Mouse (Mus musculus): ENCODE data around the gene Bmp6. TPM values are rescaled to one million over a fixed set of nuclear protein-coding genes. Genes with fewer than 3 reads are reported as not detected.

Gene Bmp6
- polyA plus RNA-seq, 1 experiment from 2014 or later: 2.2 TPM

DNA sequence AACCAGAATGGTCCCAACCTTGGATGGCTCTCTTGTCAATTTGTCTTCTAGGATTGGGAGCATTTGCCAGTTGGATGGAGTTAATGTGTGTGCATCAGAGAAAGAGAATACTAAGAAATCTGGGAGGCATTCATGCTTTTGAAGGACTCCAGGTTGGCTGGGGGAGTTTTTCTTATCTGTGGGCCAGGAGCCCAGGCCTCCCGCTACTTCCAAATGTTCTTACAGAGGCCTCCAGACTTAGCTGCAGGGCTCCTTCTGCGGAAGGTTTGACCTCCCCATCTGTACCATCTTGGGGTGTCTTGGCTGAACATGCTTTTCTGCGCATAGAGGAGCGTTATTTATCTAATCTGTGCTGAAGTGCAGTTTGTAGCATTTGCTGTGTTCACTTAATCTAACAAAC, 127.7 kb downstream of the Bmp6 start:
- DNase-seq (ENCODE audit: low spot score) (no peak), ATAC-seq (replicated peaks; ENCODE audit: low FRiP score) (no peak)
- whole genome bisulfite sequencing: 96% methylated on average over 4 of the region's 4 CpGs

DNA sequence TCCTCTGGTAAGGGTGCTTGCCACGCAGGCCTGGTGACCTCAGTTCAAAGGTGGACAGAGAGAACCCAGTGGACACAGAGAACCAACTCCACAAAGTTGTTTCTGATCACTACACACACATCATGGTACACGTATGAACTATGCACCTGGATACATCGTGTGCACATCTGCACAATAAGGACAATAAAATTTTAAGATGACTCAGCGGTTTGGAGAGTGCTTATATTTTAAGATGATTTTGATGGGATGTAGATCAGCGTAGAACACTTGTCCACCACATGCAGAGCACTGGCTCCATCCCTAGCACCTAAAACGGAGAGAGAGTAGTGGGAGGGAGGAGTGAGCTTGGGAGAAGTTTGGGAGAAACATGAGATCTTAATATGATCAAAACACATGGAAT, 128.6 kb downstream of the Bmp6 start:
- Histone ChIP-seq H3K4me2 (ENCODE audit: low read depth, low read length, severe bottlenecking) (no peak overlapping the region), H3K9ac (ENCODE audit: low read length) (no peak overlapping the region), H3K27me3 (ENCODE audit: control insufficient read depth, insufficient read depth, low read length) (no peaks in the 10 kb centered on the region), H3K36me3 (ENCODE audit: control insufficient read depth, insufficient read depth, low read length) (no peaks in the 10 kb centered on the region), H3K4me1 (replicated peaks; ENCODE audit: control insufficient read depth, insufficient read depth, low read length) (peaks cover 2% of the 10 kb centered on the region; the same call in 1 of the 2 replicates), H3K4me3 (ENCODE audit: low read depth, low read length) (no peak overlapping the region), H3K9me3 (ENCODE audit: control insufficient read depth, low read length) (no peaks in the 10 kb centered on the region), H3K27ac (ENCODE audit: low read depth, low read length) (no peak overlapping the region)
- ATAC-seq (replicated peaks; ENCODE audit: low FRiP score) (no peak), DNase-seq (ENCODE audit: low spot score) (no peak)
- WGBS: 89% methylated on average over 6 of the region's 6 CpGs

More for the DNA sequence above, 127.7 kb downstream of the Bmp6 start:
- no peaks in the 10 kb centered on the region for H3K27me3 ChIP-seq (ENCODE audit: control insufficient read depth, insufficient read depth, low read length)
- peaks cover 2% of the 10 kb centered on the region; the same call in 1 of the 2 replicates for H3K4me1 ChIP-seq (replicated peaks; ENCODE audit: control insufficient read depth, insufficient read depth, low read length)
- H3K9me3 ChIP-seq (ENCODE audit: control insufficient read depth, low read length): no peaks in the 10 kb centered on the region
- H3K4me2 ChIP-seq (ENCODE audit: low read depth, low read length, severe bottlenecking): no peak overlapping the region
- H3K27ac ChIP-seq (ENCODE audit: low read depth, low read length): no peak overlapping the region
- no peaks in the 10 kb centered on the region for H3K36me3 ChIP-seq (ENCODE audit: control insufficient read depth, insufficient read depth, low read length)
- H3K4me3 ChIP-seq (ENCODE audit: low read depth, low read length): no peak overlapping the region
- no peak overlapping the region for H3K9ac ChIP-seq (ENCODE audit: low read length)

DNA sequence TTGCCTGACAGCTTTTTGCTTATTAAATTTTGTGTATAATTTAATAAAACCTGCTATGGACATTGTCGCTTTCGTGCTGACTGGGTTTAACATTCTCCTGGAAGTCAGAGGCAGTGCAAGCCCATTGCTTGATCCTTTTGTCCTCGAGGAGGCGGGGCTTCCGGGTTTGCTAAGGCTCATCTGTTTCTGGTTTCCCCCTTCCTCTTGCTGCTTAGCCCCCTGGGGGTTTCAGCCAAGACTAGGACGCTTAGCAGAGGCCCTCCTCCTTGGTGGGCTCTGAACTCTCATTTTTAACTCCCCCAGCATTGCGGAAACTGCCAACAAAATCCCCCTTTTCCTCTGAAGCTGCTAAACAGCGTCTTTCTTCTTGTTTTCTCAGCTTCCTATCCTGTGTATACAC, 132.0 kb downstream of the Bmp6 start:
- ATAC-seq (replicated peaks; ENCODE audit: low FRiP score): 0 out of 2 replicates have a peak, but pooled peaks have one; percentile 10
- Histone ChIP-seq H3K9ac (ENCODE audit: low read length) (no peak overlapping the region), H3K27ac (ENCODE audit: low read depth, low read length) (no peak overlapping the region), H3K4me2 (ENCODE audit: low read depth, low read length, severe bottlenecking) (no peak overlapping the region), H3K36me3 (ENCODE audit: control insufficient read depth, insufficient read depth, low read length) (no peaks in the 10 kb centered on the region), H3K4me3 (ENCODE audit: low read depth, low read length) (no peak overlapping the region), H3K4me1 (replicated peaks; ENCODE audit: control insufficient read depth, insufficient read depth, low read length) (peaks cover 2% of the 10 kb centered on the region; the same call in 1 of the 2 replicates), H3K27me3 (ENCODE audit: control insufficient read depth, insufficient read depth, low read length) (no peaks in the 10 kb centered on the region), H3K9me3 (ENCODE audit: control insufficient read depth, low read length) (no peaks in the 10 kb centered on the region)
- WGBS: 27% methylated on average over 8 of the region's 8 CpGs
- no peak for DNase-seq (ENCODE audit: low spot score)

DNA sequence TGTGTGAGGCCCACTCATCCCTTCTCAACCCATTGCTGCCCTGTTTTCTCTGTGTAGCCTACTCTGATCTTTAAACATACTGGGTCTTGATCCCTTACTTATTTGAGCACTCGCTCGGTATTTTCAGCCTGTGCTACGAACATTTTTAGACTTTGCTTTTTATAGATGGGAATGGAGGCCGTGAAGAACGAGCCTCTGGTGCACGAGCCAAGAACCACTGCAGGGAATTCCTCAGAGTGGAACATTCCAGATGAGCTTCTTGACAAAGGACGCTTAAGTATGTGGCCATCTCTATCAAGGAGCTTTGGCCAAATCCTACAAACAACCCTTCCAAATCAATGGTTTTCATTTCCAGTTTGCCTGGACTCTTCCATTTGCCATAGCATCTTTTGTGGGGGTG, 136.1 kb downstream of the Bmp6 start:
- Histone ChIP-seq H3K27me3 (ENCODE audit: control insufficient read depth, insufficient read depth, low read length) (no peaks in the 10 kb centered on the region), H3K9ac (ENCODE audit: low read length) (no peak overlapping the region), H3K9me3 (ENCODE audit: control insufficient read depth, low read length) (no peaks in the 10 kb centered on the region), H3K27ac (ENCODE audit: low read depth, low read length) (no peak overlapping the region), H3K36me3 (ENCODE audit: control insufficient read depth, insufficient read depth, low read length) (no peaks in the 10 kb centered on the region), H3K4me3 (ENCODE audit: low read depth, low read length) (no peak overlapping the region), H3K4me2 (ENCODE audit: low read depth, low read length, severe bottlenecking) (no peak overlapping the region), H3K4me1 (replicated peaks; ENCODE audit: control insufficient read depth, insufficient read depth, low read length) (peaks cover 2% of the 10 kb centered on the region; the same call in 1 of the 2 replicates)
- ATAC-seq (replicated peaks; ENCODE audit: low FRiP score) (no peak), DNase-seq (ENCODE audit: low spot score) (no peak)
- WGBS: 95% methylated on average over 7 of the region's 7 CpGs

DNA sequence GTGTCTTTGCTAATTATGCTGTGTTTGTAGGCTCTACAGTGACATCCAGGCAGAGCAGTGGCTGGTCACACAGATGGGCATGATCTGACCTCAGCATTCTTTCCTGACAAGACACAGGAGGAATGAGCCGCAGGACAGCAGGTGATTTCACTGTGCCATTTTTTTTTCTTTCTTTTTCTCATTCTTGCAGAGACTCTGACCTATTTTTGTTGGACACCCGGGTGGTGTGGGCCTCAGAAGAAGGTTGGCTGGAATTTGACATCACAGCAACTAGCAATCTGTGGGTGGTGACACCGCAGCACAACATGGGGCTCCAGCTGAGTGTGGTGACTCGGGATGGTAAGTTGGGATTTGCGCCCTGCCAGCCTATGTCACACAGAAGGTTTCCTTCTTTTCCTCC, 139.8 kb downstream of the Bmp6 start:
- no peak overlapping the region for H3K4me3 ChIP-seq (ENCODE audit: low read depth, low read length)
- no peaks in the 10 kb centered on the region for H3K4me1 ChIP-seq (replicated peaks; ENCODE audit: control insufficient read depth, insufficient read depth, low read length)
- H3K27me3 ChIP-seq (ENCODE audit: control insufficient read depth, insufficient read depth, low read length): no peaks in the 10 kb centered on the region
- DNase-seq (ENCODE audit: low spot score): no peak
- no peaks in the 10 kb centered on the region for H3K9me3 ChIP-seq (ENCODE audit: control insufficient read depth, low read length)
- H3K36me3 ChIP-seq (ENCODE audit: control insufficient read depth, insufficient read depth, low read length): no peaks in the 10 kb centered on the region
- no peak overlapping the region for H3K9ac ChIP-seq (ENCODE audit: low read length)
- no peak overlapping the region for H3K27ac ChIP-seq (ENCODE audit: low read depth, low read length)
- H3K4me2 ChIP-seq (ENCODE audit: low read depth, low read length, severe bottlenecking): no peak overlapping the region
- ATAC-seq (replicated peaks; ENCODE audit: low FRiP score): no peak
- WGBS: 82% methylated on average over 5 of the region's 5 CpGs

DNA sequence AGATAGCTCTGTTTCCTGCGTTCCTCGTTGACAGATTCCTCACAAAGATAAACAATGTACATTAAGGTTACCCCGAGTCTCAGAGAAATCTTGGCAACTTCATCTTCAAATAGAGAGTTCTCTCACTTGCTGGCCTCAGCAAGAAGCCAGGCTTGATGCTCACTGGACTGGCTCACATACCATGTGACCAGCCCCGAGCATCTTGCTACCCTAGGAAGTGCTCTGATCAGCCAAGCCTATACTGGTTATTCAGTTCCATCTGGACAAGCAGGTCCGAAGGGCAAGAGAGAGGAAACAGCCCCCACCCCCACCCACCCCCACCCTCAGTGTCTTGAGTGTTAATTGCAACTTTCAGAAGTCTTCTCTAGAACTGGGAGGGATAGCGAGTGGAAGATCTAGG, 141.9 kb downstream of the Bmp6 start:
- no peaks in the 10 kb centered on the region for H3K4me1 ChIP-seq (replicated peaks; ENCODE audit: control insufficient read depth, insufficient read depth, low read length)
- H3K27ac ChIP-seq (ENCODE audit: low read depth, low read length): no peak overlapping the region
- H3K4me3 ChIP-seq (ENCODE audit: low read depth, low read length): no peak overlapping the region
- 90% methylated on average over 6 of the region's 6 CpGs for WGBS
- no peak overlapping the region for H3K4me2 ChIP-seq (ENCODE audit: low read depth, low read length, severe bottlenecking)
- no peaks in the 10 kb centered on the region for H3K36me3 ChIP-seq (ENCODE audit: control insufficient read depth, insufficient read depth, low read length)
- H3K9me3 ChIP-seq (ENCODE audit: control insufficient read depth, low read length): no peaks in the 10 kb centered on the region
- no peak for DNase-seq (ENCODE audit: low spot score)
- H3K9ac ChIP-seq (ENCODE audit: low read length): no peak overlapping the region
- H3K27me3 ChIP-seq (ENCODE audit: control insufficient read depth, insufficient read depth, low read length): no peaks in the 10 kb centered on the region
- ATAC-seq (replicated peaks; ENCODE audit: low FRiP score): no peak

DNA sequence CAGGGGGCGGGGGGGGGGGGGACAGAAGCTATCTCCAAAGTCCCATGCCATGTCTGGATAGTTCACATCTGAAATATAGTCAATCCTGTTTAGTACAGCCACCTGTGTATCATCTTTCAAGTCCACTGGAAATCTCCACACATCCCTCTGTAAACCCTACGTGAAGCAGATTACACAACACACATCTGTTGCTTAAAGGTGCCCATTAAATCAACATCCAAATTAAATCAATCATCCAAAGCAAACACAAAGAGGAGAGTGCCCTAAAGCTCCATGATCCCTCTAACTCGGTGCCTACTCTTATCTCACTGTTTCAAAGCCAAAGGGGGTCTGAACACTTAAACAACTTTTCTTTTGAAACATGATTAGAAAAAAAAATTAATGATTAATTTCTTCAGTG, 151.8 kb downstream of the Bmp6 start:
- Histone ChIP-seq H3K27me3 (ENCODE audit: control insufficient read depth, insufficient read depth, low read length) (no peaks in the 10 kb centered on the region), H3K4me2 (ENCODE audit: low read depth, low read length, severe bottlenecking) (no peak overlapping the region), H3K36me3 (ENCODE audit: control insufficient read depth, insufficient read depth, low read length) (no peaks in the 10 kb centered on the region; the same call in 1 of the 2 replicates), H3K9me3 (ENCODE audit: control insufficient read depth, low read length) (no peaks in the 10 kb centered on the region), H3K27ac (ENCODE audit: low read depth, low read length) (no peak overlapping the region), H3K4me3 (ENCODE audit: low read depth, low read length) (no peak overlapping the region), H3K9ac (ENCODE audit: low read length) (no peak overlapping the region), H3K4me1 (replicated peaks; ENCODE audit: control insufficient read depth, insufficient read depth, low read length) (no peaks in the 10 kb centered on the region)
- WGBS: 65% methylated on average over 3 of the region's 3 CpGs
- ATAC-seq (replicated peaks; ENCODE audit: low FRiP score) (no peak), DNase-seq (ENCODE audit: low spot score) (no peak)

DNA sequence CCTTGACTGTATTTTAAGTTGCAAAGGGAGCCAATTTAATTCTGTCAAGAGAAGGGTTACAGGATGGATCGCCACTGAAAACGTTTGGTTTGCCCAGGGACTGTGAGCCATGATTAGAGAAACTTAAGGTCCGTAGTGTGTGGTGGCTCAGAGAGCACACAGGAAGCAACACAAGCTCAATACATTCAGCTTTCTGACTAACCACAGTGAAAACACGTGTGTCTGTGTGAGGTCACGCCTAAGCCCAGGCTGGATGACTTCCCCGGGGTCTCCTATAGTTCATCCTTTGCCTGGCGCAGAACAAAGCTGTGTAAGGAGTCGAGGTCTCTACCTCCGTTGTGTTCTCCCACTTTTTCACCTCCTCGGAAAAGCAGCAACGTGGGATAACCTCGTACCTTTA, 156.4 kb downstream of the Bmp6 start:
- Histone ChIP-seq H3K4me1 (replicated peaks; ENCODE audit: control insufficient read depth, insufficient read depth, low read length) (no peaks in the 10 kb centered on the region), H3K4me2 (ENCODE audit: low read depth, low read length, severe bottlenecking) (no peak overlapping the region), H3K9ac (ENCODE audit: low read length) (no peak overlapping the region), H3K9me3 (ENCODE audit: control insufficient read depth, low read length) (no peaks in the 10 kb centered on the region), H3K27ac (ENCODE audit: low read depth, low read length) (no peak overlapping the region), H3K4me3 (ENCODE audit: low read depth, low read length) (no peak overlapping the region), H3K27me3 (ENCODE audit: control insufficient read depth, insufficient read depth, low read length) (no peaks in the 10 kb centered on the region), H3K36me3 (ENCODE audit: control insufficient read depth, insufficient read depth, low read length) (no peaks in the 10 kb centered on the region; the same call in 1 of the 2 replicates)
- WGBS: 90% methylated on average over 12 of the region's 12 CpGs
- ATAC-seq (replicated peaks; ENCODE audit: low FRiP score): no peak
- no peak for DNase-seq (ENCODE audit: low spot score)

DNA sequence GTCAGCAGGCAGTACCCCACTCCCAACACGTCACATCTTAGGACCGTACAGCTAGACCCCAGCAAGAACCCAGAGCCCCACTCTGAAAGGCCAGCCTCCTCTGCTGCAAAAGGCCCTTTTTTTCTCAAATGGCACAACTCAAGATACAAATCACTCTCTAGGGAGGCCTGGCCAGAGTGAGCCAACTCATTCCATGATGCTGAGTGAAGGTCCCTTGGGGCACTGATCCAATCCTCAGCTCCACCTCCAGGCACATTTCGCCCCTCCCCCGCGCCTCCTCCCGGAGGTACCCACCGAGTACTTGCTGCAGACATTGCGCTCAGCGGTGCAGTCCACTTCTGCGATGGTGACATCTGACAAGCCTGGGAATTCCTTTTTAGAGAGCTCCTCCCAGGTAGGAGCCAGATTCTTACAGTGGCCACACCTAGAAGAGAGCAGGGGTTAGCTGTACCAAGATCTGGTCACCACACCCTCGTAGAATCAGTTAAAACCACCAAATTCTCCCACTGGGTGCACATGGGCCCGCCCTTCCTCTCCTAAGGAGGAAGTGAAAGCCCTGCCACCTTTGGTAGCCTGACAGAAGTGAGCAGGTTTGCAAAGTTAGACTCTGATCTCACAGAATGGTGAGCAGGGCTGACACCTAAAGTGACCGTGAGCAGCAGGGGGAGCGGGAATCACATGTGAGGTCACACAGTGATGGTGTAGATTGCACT, 158.4 kb downstream of the Bmp6 start:
- Histone ChIP-seq H3K27ac (ENCODE audit: low read depth, low read length) (no peak overlapping the region), H3K9me3 (ENCODE audit: control insufficient read depth, low read length) (no peaks in the 10 kb centered on the region), H3K36me3 (ENCODE audit: control insufficient read depth, insufficient read depth, low read length) (no peaks in the 10 kb centered on the region; the same call in 1 of the 2 replicates), H3K27me3 (ENCODE audit: control insufficient read depth, insufficient read depth, low read length) (no peaks in the 10 kb centered on the region), H3K4me2 (ENCODE audit: low read depth, low read length, severe bottlenecking) (no peak overlapping the region), H3K4me3 (ENCODE audit: low read depth, low read length) (no peak overlapping the region), H3K4me1 (replicated peaks; ENCODE audit: control insufficient read depth, insufficient read depth, low read length) (no peaks in the 10 kb centered on the region), H3K9ac (ENCODE audit: low read length) (no peak overlapping the region)
- WGBS: 94% methylated on average over 14 of the region's 14 CpGs
- ATAC-seq (replicated peaks; ENCODE audit: low FRiP score) (no peak), DNase-seq (ENCODE audit: low spot score) (no peak)
